Mouse (Mus musculus) spleen, adult 2 months (tissue): ENCODE data around the gene Nfya. TPM values are rescaled to one million over a fixed set of nuclear protein-coding genes. Genes with fewer than 3 reads are reported as not detected.
A peak's percentile ranks its signal among the peaks of the same experiment; 100 is the strongest.

Source experiments
- DNase-seq, 2 experiments: peaks; one replicate each; pipeline versions ENCODE4 v3.0.0 to v3.0.0-alpha.2; 2012 to 2021; ENCODE audit warnings: low spot score in 2 of 2, low read depth in 1 of 2
- H3K27ac ChIP-seq: fragments of 200-500 bp; 2 replicates; pipeline ENCODE4 v1.5.1; 2012; ENCODE audit warnings: low read length, inconsistent platforms; ENCODE audit not compliant: insufficient read depth
- H3K27me3 ChIP-seq: fragments of 200-500 bp; 2 replicates; pipeline ENCODE4 v1.6.1; 2012; ENCODE audit warnings: mild to moderate bottlenecking, moderate library complexity, low read length, inconsistent platforms; ENCODE audit not compliant: control insufficient read depth, insufficient read depth
- H3K36me3 ChIP-seq: fragments of 200-500 bp; 2 replicates; pipeline ENCODE4 v1.6.1; 2012; ENCODE audit warnings: mild to moderate bottlenecking, low read length, inconsistent platforms; ENCODE audit not compliant: control insufficient read depth, insufficient read depth
- H3K4me1 ChIP-seq: fragments of 200-500 bp; 2 replicates; pipeline ENCODE4 v1.6.1; 2011; ENCODE audit warnings: inconsistent platforms; ENCODE audit not compliant: control insufficient read depth, insufficient read depth, insufficient read length
- H3K4me3 ChIP-seq: fragments of 200-500 bp; 2 replicates; pipeline ENCODE4 v1.5.1; 2011; ENCODE audit warnings: mild to moderate bottlenecking, inconsistent platforms; ENCODE audit not compliant: insufficient read depth, insufficient read length; ENCODE audit errors: extremely low read depth
- CTCF ChIP-seq: fragments of 200-500 bp; IDR thresholded peaks from 2 replicates; pipeline ENCODE4 v1.5.1; 2011; ENCODE audit warnings: mild to moderate bottlenecking, inconsistent platforms; ENCODE audit not compliant: insufficient read depth, insufficient read length, insufficient replicate concordance; ENCODE audit errors: extremely low read depth
- POLR2A ChIP-seq: fragments of 200-500 bp; IDR thresholded peaks from 2 replicates; pipeline ENCODE4 v1.6.1; 2011; ENCODE audit warnings: low read depth, low read length, inconsistent platforms
- WGBS: fragments of 180-500 bp; shearing (Covaris S2); methylation state at CpG from one replicate; pipeline ENCODE4 v1.1.7; 2018; 5-methylcytosine and 5-hydroxymethylcytosine counted together
- polyA plus RNA-seq: library from polyadenylated mRNA; depleted of rRNA; stranded (reverse); fragments of >200 nt; gene quantifications from 2 replicates; pipeline ENCODE4 v1.2.3, GENCODE M21; 2012

Gene Nfya
- polyA plus RNA-seq, 1 experiment: 80.3 TPM

GRCm38 (mm10) chr17:48451753-48452444 lies 42.2 kb upstream of the Nfya start:
- no peak for TF ChIP-seq CTCF
- no peak for TF ChIP-seq POLR2A
- DNase-seq: no peak
- WGBS: 83% methylated on average over 9 of the region's 9 CpGs
- H3K36me3 ChIP-seq: no peaks in the 10 kb centered on the region
- peak overlapping the region; percentile 6; the same call in 1 of the 2 replicates for H3K27ac ChIP-seq
- H3K27me3 ChIP-seq: no peaks in the 10 kb centered on the region
- H3K4me3 ChIP-seq: no peak overlapping the region; the same call in 1 of the 2 replicates
- H3K4me1 ChIP-seq: no peaks in the 10 kb centered on the region

- 68% methylated on average over 7 of the region's 7 CpGs for WGBS
- no peaks in the 10 kb centered on the region for H3K4me1 ChIP-seq
- H3K27ac ChIP-seq: peak within 1 kb of the TSS; percentile 37
- peak within 1 kb of the TSS; percentile 20; the same call in 1 of the 2 replicates for H3K4me3 ChIP-seq
- H3K27me3 ChIP-seq: no peaks in the 10 kb centered on the region
- H3K36me3 ChIP-seq: no peaks in the 10 kb centered on the region
- DNase-seq: no peak
- TF ChIP-seq POLR2A (no peak), CTCF (no peak)
These were observed 41.6 kb upstream of the Nfya start, which contains the start of gene Tspo2 for GRCm38 (mm10) chr17:48451353-48451675. Gene Tspo2, minus strand, starts transcription at chr17:48451522.

- WGBS: 83% methylated on average over 13 of the region's 13 CpGs
- Histone ChIP-seq H3K36me3 (no peaks in the 10 kb centered on the region), H3K4me1 (no peaks in the 10 kb centered on the region), H3K4me3 (peak overlapping the region; percentile 20; the same call in 1 of the 2 replicates), H3K27ac (peak overlapping the region; percentile 37), H3K27me3 (no peaks in the 10 kb centered on the region)
- no peak for DNase-seq
- TF ChIP-seq CTCF: no peak
- no peak for TF ChIP-seq POLR2A
These were observed 41.1 kb upstream of the Nfya start for GRCm38 (mm10) chr17:48450666-48451352.

- 63% methylated on average over 8 of the region's 8 CpGs for WGBS
- TF ChIP-seq CTCF (no peak), POLR2A (no peak)
These were observed 38.0 kb upstream of the Nfya start for GRCm38 (mm10) chr17:48447675-48448074.

GRCm38 (mm10) chr17:48443542-48444145 lies 33.9 kb upstream of the Nfya start:
- no peak for TF ChIP-seq POLR2A
- TF ChIP-seq CTCF: no peak
- 94% methylated on average over 16 of the region's 16 CpGs for WGBS
- no peak for DNase-seq
- Histone ChIP-seq H3K27ac (no peak overlapping the region), H3K27me3 (no peaks in the 10 kb centered on the region), H3K4me3 (no peak overlapping the region), H3K4me1 (no peaks in the 10 kb centered on the region), H3K36me3 (no peaks in the 10 kb centered on the region)

More at GRCm38 (mm10) chr17:48447675-48448074, 38.0 kb upstream of the Nfya start:
- no peaks in the 10 kb centered on the region for H3K27me3 ChIP-seq
- H3K36me3 ChIP-seq: no peaks in the 10 kb centered on the region
- DNase-seq: no peak
- peak overlapping the region; percentile 55; the same call in 1 of the 2 replicates for H3K27ac ChIP-seq
- no peak overlapping the region for H3K4me3 ChIP-seq
- H3K4me1 ChIP-seq: no peaks in the 10 kb centered on the region

- Histone ChIP-seq H3K27ac (no peak overlapping the region), H3K27me3 (no peaks in the 10 kb centered on the region), H3K4me1 (no peaks in the 10 kb centered on the region), H3K4me3 (no peak overlapping the region), H3K36me3 (no peaks in the 10 kb centered on the region)
- DNase-seq: no peak
- TF ChIP-seq CTCF (no peak), POLR2A (no peak)
- WGBS: 85% methylated on average over 7 of the region's 7 CpGs
These were observed 33.2 kb upstream of the Nfya start for GRCm38 (mm10) chr17:48442745-48443457.
